Mouse (Mus musculus) kidney, adult 9 months (tissue): ENCODE results near the gene Ceacam20.
"Not testable (repeated sequence)": the region's sequence is repeated elsewhere in the genome, so short reads cannot be mapped to it uniquely, and the experiment has no call there.

ENCODE experiments used
- DNase-seq: peaks from one replicate; pipeline ENCODE4 v3.0.0; 2022

Ceacam20 gene

GRCm38 (mm10) chr7:19964985-19965579 lies at the start of gene Ceacam20:
Gene Ceacam20, plus strand, starts transcription at chr7:19965412.
- peak; percentile 49 for DNase-seq

GRCm38 (mm10) chr7:19920166-19920505 lies 45.1 kb upstream of the Ceacam20 start:
- no peak for DNase-seq

DNA sequence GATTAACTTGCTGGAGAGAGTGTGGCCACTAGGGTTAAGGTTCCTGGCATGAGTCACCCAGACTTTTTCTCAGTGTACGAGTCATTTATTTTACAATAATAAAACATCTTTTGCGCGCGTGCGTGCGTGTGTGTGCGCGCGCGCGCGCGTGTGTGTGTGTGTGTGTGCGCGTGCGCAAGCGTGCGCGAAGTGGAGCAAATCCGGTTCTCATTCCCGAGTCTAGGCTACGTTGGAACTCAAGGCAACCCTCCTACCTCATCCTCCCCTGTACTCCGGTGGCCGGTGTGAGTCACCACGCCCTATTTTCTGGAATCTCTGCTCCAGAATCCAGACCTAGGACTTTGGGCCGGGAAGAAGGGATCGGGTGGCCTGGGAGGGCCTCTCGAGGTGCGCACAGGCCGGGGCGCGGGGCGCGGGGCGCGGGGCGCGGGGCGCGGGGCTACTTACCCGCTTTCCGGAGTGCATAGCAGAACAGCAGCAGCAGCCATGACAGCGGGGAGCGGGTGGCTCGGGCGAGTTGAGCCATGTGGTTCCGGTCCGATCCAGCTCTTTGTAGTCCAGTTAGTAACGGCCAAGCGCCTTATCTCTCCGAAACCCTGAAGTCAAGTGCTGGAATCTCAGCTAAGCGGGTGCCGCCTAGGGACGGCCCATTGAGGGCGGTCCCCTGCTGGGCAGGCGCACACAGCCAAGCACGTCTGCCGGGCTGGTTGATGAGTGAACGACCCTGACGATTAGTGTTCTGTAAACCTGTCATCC lies 44.5 kb upstream of the Ceacam20 start, which contains the start of gene Pvr:
Pvr (minus strand) TSS at position 655 of the 756 bp plus-strand sequence.
- DNase-seq: peak; percentile 87

- no peak for DNase-seq
These were observed 41.9 kb upstream of the Ceacam20 start for GRCm38 (mm10) chr7:19923354-19923753.

DNA sequence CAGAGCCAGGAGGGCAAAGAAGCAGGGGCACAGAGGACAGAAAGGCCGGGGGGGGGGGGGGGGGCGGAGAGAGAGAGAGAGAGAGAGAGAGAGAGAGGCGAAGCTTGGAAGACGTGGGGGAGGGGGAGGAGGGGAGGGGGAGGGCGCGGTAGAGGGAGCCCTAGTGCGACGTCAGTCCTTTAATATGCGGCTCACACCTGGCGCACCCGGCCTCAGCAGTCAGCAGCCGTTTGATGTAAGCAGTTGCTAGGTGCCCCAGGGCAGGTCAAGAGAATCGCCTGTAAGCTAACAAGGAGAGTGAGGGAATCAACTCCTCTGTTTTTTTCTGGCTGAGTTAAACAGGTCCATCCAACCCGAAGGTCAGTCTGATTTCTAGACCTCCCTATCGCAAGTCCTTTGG lies 41.4 kb upstream of the Ceacam20 start:
- no peak for DNase-seq

DNA sequence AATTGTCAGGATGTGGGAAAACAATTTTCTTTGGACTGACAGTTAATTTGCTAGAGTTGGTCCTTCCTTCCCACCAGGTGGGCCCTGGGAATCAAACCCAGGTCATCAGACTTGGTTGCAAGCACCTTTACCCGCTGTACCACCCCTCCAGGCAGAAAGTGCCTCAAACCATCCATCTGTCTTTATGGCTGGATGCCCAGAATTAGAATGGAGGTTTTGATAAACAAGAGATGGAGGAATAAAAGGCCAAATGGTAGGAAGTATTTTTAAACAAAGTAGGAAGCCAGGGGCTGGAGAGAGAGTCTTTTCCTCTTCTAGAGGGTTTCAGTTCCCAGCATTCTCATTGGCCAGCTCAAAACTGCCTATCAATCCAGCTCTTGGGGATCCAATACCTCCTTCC lies 39.8 kb upstream of the Ceacam20 start:
- no peak for DNase-seq

DNA sequence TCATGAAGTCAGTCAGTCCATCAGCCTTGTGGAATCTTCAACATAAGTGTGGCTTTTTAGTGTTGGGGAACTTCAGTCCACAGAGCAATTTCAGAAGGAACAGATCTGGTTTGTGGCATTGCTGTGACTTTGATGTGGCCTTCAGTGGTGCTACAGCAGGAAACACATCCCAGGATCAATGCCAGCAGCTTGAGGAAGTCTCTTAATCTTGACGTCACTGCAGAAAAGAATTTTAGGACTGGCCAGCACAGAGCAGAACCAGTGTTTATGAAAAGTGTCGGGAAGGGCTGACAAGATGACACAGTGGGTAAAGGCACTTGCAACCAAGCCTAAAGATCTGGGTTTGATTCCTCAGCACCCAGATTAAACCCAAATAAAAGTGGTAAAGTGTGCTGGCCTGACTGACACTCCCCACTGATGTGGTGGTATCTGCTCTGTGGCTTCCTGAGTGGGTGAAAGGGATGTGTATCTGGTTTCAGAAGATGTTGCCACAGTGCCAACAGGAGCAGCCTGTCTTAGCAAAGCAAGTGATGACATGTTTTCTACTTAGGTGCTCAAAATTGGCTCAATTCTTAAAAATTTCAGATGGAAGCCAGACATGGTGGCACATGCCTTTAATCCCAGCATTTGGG lies 38.2 kb upstream of the Ceacam20 start:
- peak; percentile 60 for DNase-seq

- no peak for DNase-seq
These were observed 36.7 kb upstream of the Ceacam20 start for GRCm38 (mm10) chr7:19928486-19928885.

- not testable (repeated sequence) for DNase-seq
These were observed 34.7 kb upstream of the Ceacam20 start for GRCm38 (mm10) chr7:19930481-19930880.

- DNase-seq: no peak
These were observed 32.9 kb upstream of the Ceacam20 start for GRCm38 (mm10) chr7:19932133-19932876.

DNA sequence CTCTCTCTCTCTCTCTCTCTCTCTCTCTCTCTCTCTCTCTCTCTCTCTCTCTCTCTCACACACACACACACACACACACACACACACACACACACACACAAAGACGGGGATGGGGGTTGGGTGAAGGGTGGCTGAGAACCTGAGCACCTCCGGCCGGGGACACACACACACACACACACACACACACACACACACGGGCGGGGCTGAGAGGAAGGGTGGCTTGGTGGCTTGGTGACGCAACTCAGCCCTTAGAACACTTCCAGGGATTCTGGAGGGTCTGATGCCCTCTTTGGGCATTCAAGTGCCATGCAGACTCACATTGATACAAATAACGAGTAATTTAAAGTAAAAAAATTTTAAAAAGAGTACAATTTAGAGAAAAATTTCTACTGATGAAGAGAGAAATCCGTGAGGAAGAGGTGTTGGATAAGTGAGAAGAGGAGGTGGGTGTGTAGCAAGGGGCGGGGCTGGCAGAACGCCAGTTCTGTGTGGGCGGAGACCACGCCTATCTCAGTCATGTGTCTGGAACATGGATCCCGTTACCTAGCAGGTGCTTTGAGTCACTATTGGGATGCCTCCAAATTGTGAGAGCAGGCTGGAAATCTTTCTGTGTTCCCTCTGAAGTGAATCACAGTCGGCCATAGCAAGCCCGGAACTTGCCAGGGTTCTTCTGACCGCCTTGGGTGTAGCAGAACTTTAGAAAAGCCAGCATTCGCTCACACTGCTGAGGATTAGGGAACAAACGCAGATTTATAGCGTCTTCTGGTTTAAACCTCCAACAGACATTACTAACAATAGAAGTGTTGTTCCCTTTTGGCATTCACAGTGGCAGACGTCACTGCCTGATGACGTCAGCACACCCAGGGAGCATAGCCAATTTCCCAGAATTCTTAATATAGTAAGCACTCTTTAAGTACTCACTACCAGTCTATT lies 32.1 kb upstream of the Ceacam20 start:
- DNase-seq: peak; percentile 60

DNA sequence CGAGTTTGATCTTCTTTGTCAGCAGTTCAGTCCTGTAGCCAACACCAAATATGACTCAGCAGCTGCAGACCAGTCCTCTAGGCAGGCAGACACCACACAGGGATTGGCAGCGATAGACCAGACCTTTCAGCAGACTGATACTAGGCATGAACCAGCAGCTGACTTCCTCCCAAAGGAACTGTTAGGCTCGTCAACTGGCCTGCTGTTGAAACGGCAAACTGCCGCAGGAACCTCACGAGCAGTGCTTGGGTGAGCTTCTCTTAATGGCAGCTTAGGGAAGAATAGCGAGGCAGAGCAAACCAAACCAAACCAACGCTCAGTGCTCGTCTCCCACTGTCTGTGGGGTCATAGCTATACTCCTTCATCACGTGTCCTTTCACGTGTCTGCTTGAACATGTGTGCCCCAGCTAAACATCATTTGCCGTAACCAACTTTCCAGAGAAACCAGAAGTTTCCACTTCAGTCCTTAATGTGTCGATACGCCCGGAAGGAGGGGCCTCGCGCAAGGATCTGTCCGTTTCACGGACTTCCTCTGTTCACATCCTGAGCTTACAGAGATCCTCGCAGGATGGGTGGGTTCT lies 30.0 kb upstream of the Ceacam20 start:
- no peak for DNase-seq

GRCm38 (mm10) chr7:19935961-19936360 lies 29.3 kb upstream of the Ceacam20 start:
- DNase-seq: peak; percentile 61

DNA sequence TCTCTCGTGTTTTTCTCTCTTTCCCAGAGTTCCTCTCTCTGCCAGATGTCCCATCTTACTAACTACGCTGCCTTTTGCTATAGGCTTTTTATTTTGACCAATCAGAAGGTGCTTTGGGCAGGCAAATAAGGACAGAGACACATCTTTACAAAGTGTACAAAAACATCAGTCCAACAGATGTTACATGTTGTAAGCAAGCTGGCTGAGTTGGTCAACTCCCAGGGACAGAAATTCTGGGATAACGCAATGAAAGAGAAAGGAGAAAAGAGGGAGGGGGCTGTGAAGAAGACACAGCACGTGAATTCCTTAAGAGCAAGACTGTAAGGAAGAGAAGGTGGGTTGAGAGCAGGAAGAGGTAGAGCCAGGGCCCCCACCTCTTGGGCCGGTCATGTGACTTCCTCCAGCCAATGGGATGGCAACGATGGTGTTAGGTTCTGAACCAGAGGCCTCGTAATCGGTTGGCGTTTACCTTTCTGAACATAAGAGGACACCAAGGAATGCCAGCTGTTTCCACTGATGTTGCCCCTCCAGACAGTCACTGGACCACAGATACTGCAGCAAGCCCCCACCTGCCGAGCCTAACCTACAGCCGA lies 27.9 kb upstream of the Ceacam20 start:
- DNase-seq: no peak

DNA sequence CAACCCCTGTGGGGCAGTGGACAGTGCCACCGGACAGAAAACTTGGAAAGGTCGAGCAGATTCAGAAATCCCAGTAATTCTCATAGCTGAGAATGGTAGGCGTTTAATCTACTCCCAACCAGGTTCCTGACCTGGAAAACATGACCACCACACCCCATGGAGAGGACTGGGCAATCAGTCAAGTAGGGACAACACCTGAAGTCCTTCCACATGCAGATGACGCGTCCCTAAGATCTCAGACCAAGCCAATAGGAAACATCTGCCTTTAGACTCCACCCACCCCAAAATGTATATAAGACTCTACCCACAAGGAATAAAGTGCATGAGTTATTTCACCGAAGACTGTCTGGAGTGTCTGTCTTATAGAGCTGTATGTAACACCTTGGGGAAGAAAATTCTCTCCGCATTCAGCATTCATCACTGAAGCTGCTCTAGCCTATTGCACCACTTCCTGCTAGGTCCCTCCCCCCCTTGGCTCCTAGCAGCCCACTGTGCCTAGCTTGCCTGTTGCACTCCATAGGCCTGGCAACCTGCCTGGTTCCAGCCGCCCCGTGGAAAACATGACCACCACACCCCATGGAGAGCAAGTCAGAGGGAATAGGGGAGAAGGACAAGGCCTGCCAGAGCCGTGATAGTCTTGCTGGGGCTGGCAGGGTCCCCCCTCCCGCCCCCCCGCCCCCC lies 25.5 kb upstream of the Ceacam20 start:
- peak; percentile 84 for DNase-seq

- DNase-seq: peak; percentile 46
These were observed 25.0 kb upstream of the Ceacam20 start for GRCm38 (mm10) chr7:19940256-19940655.

DNA sequence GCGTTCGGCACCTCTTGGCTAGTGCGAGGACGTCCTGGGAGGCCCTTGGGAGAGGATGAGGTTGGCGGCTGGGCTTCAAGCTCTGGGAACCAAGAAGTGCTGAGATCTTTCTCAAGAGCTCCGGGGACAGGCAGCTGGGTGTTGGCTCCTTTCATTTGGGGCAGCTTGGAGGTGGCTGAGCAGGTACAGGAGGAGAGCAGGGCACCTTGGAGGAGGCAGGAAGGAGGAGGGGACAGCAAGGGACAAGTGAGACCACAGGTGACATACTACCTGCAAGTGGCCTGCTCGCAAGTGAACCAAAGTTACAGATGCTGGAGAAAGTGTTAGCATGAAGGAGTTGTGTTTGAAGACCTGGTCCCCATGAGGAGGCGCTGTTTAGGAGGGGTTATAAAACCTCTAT lies 20.5 kb upstream of the Ceacam20 start:
- no peak for DNase-seq

GRCm38 (mm10) chr7:19945201-19945600 lies 20.0 kb upstream of the Ceacam20 start:
- DNase-seq: no peak

- DNase-seq: no peak
These were observed 19.2 kb upstream of the Ceacam20 start for GRCm38 (mm10) chr7:19945821-19946515.

DNA sequence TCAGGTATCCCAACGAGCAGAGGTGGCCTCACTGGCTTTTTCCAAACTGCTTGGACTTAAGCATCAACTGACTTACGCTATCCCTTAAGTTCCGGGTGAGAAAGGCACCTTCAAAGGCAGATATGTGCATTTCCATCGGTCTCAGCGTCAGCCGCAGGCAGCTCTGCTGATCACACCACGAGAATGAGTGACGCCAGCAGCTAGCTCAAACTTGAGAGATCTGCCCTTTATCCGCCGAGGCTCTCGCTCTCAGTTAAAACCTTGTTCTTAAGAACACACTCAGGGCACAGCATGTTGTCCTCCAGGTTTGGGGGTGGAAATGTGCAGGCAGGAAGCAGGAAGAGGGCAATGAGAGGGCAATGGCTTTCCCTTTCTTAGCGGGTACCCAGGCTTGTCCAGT lies 16.3 kb upstream of the Ceacam20 start:
- no peak for DNase-seq
